Mouse (Mus musculus) thymus, postnatal 4 days (tissue): Measurements from ENCODE around the gene Sertad4.

Experiments used
- DNase-seq: peaks from one replicate; pipeline ENCODE4 v3.0.0; 2021

Sertad4 gene

GRCm38 (mm10) chr1:192800338-192800737 is 55.2 kb downstream of the Sertad4 start:
- no peak for DNase-seq

GRCm38 (mm10) chr1:192799165-192799991 is 56.2 kb downstream of the Sertad4 start:
- DNase-seq: peak; percentile 70

GRCm38 (mm10) chr1:192798212-192799164 is 57.1 kb downstream of the Sertad4 start:
- no peak for DNase-seq

GRCm38 (mm10) chr1:192797011-192797274 is 58.6 kb downstream of the Sertad4 start:
- DNase-seq: peak; percentile 28

- DNase-seq: no peak
Observed at GRCm38 (mm10) chr1:192796201-192797010, 59.1 kb downstream of the Sertad4 start.

GRCm38 (mm10) chr1:192794957-192795745 is 60.4 kb downstream of the Sertad4 start:
- peak; percentile 40 for DNase-seq
